Mouse (Mus musculus) ovary, postnatal 14 days (tissue): ENCODE data around the gene Gpr107.
A peak's percentile ranks its signal among the peaks of the same experiment; 100 is the strongest.

Experiments used
- DNase-seq: peaks from one replicate; pipeline ENCODE4 v3.0.0; 2022; ENCODE audit warnings: low spot score

Gene Gpr107

GRCm38 (mm10) chr2:31127219-31127618 lies 24.9 kb upstream of the Gpr107 start:
- DNase-seq: no peak

GRCm38 (mm10) chr2:31127899-31128298 lies 24.2 kb upstream of the Gpr107 start:
- DNase-seq: peak; percentile 28

GRCm38 (mm10) chr2:31129742-31130518 lies 22.2 kb upstream of the Gpr107 start:
- DNase-seq: no peak

GRCm38 (mm10) chr2:31130815-31131299 lies 21.3 kb upstream of the Gpr107 start:
- DNase-seq: no peak

GRCm38 (mm10) chr2:31132682-31133081 lies 19.4 kb upstream of the Gpr107 start:
- DNase-seq: no peak

- DNase-seq: no peak
These were observed 18.1 kb upstream of the Gpr107 start for GRCm38 (mm10) chr2:31133981-31134380.

- DNase-seq: no peak
These were observed 16.6 kb upstream of the Gpr107 start for GRCm38 (mm10) chr2:31135512-31135931.

GRCm38 (mm10) chr2:31136338-31136737 lies 15.8 kb upstream of the Gpr107 start:
- no peak for DNase-seq

GRCm38 (mm10) chr2:31137018-31137590 lies 15.0 kb upstream of the Gpr107 start:
- no peak for DNase-seq

GRCm38 (mm10) chr2:31139174-31139632 lies 12.9 kb upstream of the Gpr107 start:
- no peak for DNase-seq

- no peak for DNase-seq
These were observed 11.9 kb upstream of the Gpr107 start for GRCm38 (mm10) chr2:31139991-31140771.

GRCm38 (mm10) chr2:31140772-31141073 lies 11.4 kb upstream of the Gpr107 start:
- DNase-seq: no peak

GRCm38 (mm10) chr2:31141074-31141866 lies 10.8 kb upstream of the Gpr107 start:
- no peak for DNase-seq

GRCm38 (mm10) chr2:31141867-31142454 lies 10.2 kb upstream of the Gpr107 start, which contains the start of gene Fnbp1:
TSS of gene Fnbp1 (minus strand) at chr2:31142008.
- DNase-seq: peak; percentile 73

- no peak for DNase-seq
These were observed 9.6 kb upstream of the Gpr107 start for GRCm38 (mm10) chr2:31142505-31142904.

- no peak for DNase-seq
These were observed 8.8 kb upstream of the Gpr107 start for GRCm38 (mm10) chr2:31143326-31143725.

GRCm38 (mm10) chr2:31143768-31144695 lies 8.1 kb upstream of the Gpr107 start:
- no peak for DNase-seq

GRCm38 (mm10) chr2:31144901-31145300 lies 7.2 kb upstream of the Gpr107 start:
- no peak for DNase-seq

GRCm38 (mm10) chr2:31147054-31147453 lies 5.1 kb upstream of the Gpr107 start:
- no peak for DNase-seq

- no peak for DNase-seq
These were observed 1.4 kb upstream of the Gpr107 start for GRCm38 (mm10) chr2:31150762-31151161.
